Mouse (Mus musculus): ENCODE data around the gene Hapln3. TPM values are rescaled to one million over a fixed set of nuclear protein-coding genes. Genes with fewer than 3 reads are reported as not detected.
A peak's percentile ranks its signal among the peaks of the same experiment; 100 is the strongest.

Gene Hapln3
- total RNA-seq (2021) = under 1 TPM; 0.45 to 0.48 TPM
- long read RNA-seq, experiment 1 = 0 reads
- long read RNA-seq, experiment 2, partial matches to known transcripts = 0 of 1 reads
- long read RNA-seq, experiment 2, other reads (novel, unspliced or antisense) = 1 of 1 reads

- peak; percentile 11 for DNase-seq (ENCODE audit: low spot score)
These were observed at the start of gene Hapln3 for GRCm38 (mm10) chr7:79130843-79131444. Gene Hapln3, minus strand, starts transcription at chr7:79131018.

GRCm38 (mm10) chr7:79173800-79174199, 43.0 kb upstream of the Hapln3 start:
- no peak for DNase-seq (ENCODE audit: low spot score)

GRCm38 (mm10) chr7:79171782-79172181, 41.0 kb upstream of the Hapln3 start:
- DNase-seq (ENCODE audit: low spot score) = no peak

GRCm38 (mm10) chr7:79167006-79167562, 36.3 kb upstream of the Hapln3 start:
- no peak for DNase-seq (ENCODE audit: low spot score)

GRCm38 (mm10) chr7:79159406-79159805, 28.6 kb upstream of the Hapln3 start:
- DNase-seq (ENCODE audit: low spot score) = no peak

GRCm38 (mm10) chr7:79149522-79149921, 18.7 kb upstream of the Hapln3 start:
- DNase-seq (ENCODE audit: low spot score) = no peak

- peak; percentile 93 for DNase-seq (ENCODE audit: low spot score)
These were observed 18.0 kb upstream of the Hapln3 start, which contains the start of gene Mfge8 for GRCm38 (mm10) chr7:79148711-79149266. Gene Mfge8, minus strand, starts transcription at chr7:79149060.

- DNase-seq (ENCODE audit: low spot score) = peak; percentile 17
These were observed 17.3 kb upstream of the Hapln3 start for GRCm38 (mm10) chr7:79147931-79148653.

- DNase-seq (ENCODE audit: low spot score) = peak; percentile 66
These were observed 16.4 kb upstream of the Hapln3 start for GRCm38 (mm10) chr7:79147011-79147837.

GRCm38 (mm10) chr7:79140897-79141296, 10.1 kb upstream of the Hapln3 start:
- DNase-seq (ENCODE audit: low spot score) = peak; percentile 74

- no peak for DNase-seq (ENCODE audit: low spot score)
These were observed 9.2 kb upstream of the Hapln3 start for GRCm38 (mm10) chr7:79139891-79140591.

GRCm38 (mm10) chr7:79139328-79139824, 8.6 kb upstream of the Hapln3 start:
- DNase-seq (ENCODE audit: low spot score) = no peak

GRCm38 (mm10) chr7:79133391-79133790, 2.6 kb upstream of the Hapln3 start:
- DNase-seq (ENCODE audit: low spot score) = no peak

GRCm38 (mm10) chr7:79130385-79130784, 433 bp downstream of the Hapln3 start:
- no peak for DNase-seq (ENCODE audit: low spot score)

GRCm38 (mm10) chr7:79129883-79130282, 935 bp downstream of the Hapln3 start:
- no peak for DNase-seq (ENCODE audit: low spot score)

GRCm38 (mm10) chr7:79123465-79123864, 7.4 kb downstream of the Hapln3 start:
- DNase-seq (ENCODE audit: low spot score) = no peak

- DNase-seq (ENCODE audit: low spot score) = no peak
These were observed 17.0 kb downstream of the Hapln3 start for GRCm38 (mm10) chr7:79113848-79114247.

GRCm38 (mm10) chr7:79096492-79096891, 34.3 kb downstream of the Hapln3 start:
- DNase-seq (ENCODE audit: low spot score) = no peak

GRCm38 (mm10) chr7:79089111-79089510, 41.7 kb downstream of the Hapln3 start:
- no peak for DNase-seq (ENCODE audit: low spot score)

Measured in gastrocnemius, adult 18-20 months (tissue).